Mouse (Mus musculus) v-Abl transformed pro-B cells (cell line): ENCODE measurements around the gene Serpine1.

Experiments used
- in situ Hi-C, 2 experiments: fragments of 400-800 bp; cut with MboI; formaldehyde crosslinking; loops; one replicate each; pipeline ENCODE4 v1.15.1; 2025; ENCODE audit not compliant: unreplicated experiment in 2 of 2

The Serpine1 gene

DNA sequence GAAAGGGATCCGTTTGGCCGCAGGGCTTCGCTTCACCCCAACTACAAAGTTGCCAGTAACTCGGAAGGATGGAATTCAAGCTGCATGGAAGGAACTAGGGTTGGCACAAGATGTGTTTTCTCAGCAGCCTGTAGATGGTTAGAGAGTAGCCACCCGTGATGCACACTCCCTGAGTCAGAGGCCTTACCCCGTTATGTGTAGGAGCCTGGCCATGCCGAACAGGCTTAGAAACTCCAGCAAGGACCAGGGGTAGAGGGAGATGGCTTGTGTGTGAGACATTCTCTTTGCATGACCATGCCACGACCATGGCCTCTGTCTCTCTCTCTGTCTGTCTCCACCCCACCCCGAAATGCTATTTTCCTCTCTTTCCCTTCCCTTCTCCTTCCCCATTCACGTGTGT is 30.0 kb upstream of the Serpine1 start:
- in situ Hi-C loops, result loop anchor here in 1 of 2 experiments (5.0 kb wide), 1 partner anchor 35 kb away; no protein-coding TSS in a partner anchor

GRCm38 (mm10) chr5:137100660-137101059 is 28.6 kb upstream of the Serpine1 start:
- in situ Hi-C loops, result loop anchor here in 1 of 2 experiments (5.0 kb wide), 1 partner anchor 33 kb away; no protein-coding TSS in a partner anchor

- in situ Hi-C loops, result no loop called here
These were observed 26.4 kb upstream of the Serpine1 start for GRCm38 (mm10) chr5:137098418-137098817.

DNA sequence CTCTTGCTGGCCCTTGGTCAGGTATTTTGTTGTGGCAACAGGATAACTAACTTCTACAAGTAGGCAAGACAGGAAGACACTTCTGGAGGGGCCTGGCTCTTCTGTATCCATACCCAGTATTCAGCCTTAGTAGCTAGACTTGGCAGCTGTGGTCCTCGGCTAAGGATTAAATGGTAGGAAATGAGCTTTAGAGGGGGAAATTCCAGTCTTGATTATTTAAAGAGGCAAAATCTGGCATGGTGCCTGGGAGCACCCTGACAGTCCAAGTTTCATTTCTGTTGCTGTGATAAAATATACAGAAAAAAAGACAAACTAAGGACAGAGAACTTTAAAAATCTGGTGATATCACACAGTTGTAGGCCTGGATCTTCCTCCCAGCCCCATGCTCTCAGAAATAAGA is 24.0 kb upstream of the Serpine1 start:
- in situ Hi-C loops, result no loop called here

- in situ Hi-C loops, result no loop called here
These were observed 23.1 kb upstream of the Serpine1 start for GRCm38 (mm10) chr5:137095135-137095534.

DNA sequence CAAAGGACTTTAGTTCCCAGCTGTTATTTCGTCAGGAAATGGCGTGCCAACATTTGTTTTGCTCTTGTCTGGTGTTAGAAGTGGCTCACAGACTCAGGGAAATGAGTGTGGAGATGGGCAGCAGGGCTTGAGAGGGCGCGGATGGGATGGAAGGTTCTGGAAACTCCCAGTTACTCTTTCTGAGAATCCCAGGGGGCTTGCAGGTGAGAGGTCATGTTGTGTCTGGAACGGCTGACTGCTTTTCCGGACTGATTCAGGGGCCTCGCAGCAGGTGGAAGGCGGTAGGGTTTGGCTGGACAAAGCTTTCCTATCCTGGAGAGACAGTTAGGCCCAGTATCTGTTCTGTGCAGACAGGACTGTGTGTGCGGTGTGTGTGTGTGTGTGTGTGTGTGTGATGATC is 21.7 kb upstream of the Serpine1 start:
- in situ Hi-C loops, result no loop called here

DNA sequence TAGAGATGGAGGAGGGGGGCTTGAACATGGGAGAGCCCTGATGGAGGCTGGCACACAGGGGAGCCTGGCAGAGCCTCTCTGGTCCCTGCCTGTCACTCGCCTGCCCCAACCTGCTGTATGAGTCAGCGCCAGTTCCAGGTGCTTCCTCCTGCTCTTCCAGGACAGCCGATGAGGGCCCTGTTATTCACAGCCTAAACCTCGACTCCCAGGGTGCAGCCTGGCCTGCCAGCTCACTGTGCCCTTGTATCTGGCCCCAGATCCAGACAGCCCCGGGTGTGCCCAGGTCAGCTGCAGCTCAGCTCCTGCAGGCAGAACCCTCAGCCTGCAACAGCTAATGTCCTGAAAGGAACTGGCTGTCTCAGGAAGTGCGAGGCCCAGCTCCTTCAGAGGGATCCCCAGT is 19.5 kb upstream of the Serpine1 start:
- in situ Hi-C loops, result no loop called here

DNA sequence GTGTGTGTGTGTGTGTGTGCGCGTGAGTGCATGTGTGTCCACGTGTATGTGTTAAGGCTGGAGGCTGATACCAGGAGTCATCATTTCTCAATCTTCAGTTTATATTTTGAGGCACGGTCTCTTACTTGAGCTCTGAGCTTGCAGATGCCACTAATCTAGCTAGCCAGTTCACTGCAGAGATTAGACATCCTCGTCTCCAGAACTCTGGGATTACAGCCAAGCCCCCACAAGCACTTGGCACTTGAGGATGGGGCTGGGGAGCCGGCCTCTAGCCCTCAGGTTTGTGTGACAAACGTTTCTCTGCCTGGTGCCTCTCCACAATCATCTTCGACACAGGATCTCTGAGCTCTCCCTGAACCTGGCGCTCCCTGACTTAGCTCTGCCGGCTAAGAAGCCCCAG is 18.8 kb upstream of the Serpine1 start:
- in situ Hi-C loops, result no loop called here

DNA sequence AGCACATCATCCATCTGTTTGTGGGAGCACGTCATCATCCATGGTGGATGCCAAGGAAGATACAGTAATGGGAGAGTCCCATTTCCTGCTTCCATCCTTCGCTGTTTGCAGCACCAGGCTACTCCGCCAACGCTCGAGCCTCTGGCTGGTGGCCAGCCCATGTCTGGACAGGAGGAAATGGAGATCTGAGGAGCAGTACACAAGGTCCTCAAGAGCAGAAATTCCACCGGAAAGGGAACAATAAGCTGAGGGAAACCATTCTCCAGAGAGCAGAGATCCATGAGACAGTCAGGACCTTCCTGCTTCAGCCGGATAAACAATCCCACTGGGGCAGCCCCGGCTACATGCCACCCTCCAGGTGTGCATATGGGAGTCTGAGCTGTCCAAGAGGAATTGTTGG is 15.3 kb upstream of the Serpine1 start:
- in situ Hi-C loops, result no loop called here

DNA sequence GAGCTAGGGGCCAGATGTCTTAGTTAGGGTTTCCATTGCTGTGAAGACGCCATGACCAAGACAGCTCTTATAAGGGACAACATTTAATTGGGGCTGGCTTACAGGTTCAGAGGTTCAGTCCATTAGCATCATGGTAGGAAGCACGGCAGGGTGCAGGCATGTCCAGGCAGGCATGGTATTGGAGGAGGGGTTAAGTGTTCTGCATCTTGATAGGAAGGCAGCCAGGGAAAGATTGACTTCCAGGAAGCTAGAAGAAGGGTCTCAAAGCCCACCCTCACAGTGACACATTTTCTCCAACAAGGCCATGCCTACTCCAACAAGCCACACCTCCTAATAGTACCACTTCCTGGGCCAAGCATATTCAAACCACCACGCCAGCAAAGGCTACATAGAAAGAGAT is 13.7 kb upstream of the Serpine1 start:
- in situ Hi-C loops, result no loop called here

GRCm38 (mm10) chr5:137085021-137085420 is 13.0 kb upstream of the Serpine1 start:
- in situ Hi-C loops, result no loop called here

GRCm38 (mm10) chr5:137083051-137083450 is 11.0 kb upstream of the Serpine1 start:
- in situ Hi-C loops, result no loop called here

- in situ Hi-C loops, result no loop called here
These were observed 7.8 kb upstream of the Serpine1 start for GRCm38 (mm10) chr5:137079849-137080248.

GRCm38 (mm10) chr5:137078616-137079015 is 6.5 kb upstream of the Serpine1 start:
- in situ Hi-C loops, result no loop called here

- in situ Hi-C loops, result no loop called here
These were observed 6.0 kb upstream of the Serpine1 start for GRCm38 (mm10) chr5:137078041-137078440.

GRCm38 (mm10) chr5:137077187-137077586 is 5.1 kb upstream of the Serpine1 start:
- in situ Hi-C loops, result no loop called here

DNA sequence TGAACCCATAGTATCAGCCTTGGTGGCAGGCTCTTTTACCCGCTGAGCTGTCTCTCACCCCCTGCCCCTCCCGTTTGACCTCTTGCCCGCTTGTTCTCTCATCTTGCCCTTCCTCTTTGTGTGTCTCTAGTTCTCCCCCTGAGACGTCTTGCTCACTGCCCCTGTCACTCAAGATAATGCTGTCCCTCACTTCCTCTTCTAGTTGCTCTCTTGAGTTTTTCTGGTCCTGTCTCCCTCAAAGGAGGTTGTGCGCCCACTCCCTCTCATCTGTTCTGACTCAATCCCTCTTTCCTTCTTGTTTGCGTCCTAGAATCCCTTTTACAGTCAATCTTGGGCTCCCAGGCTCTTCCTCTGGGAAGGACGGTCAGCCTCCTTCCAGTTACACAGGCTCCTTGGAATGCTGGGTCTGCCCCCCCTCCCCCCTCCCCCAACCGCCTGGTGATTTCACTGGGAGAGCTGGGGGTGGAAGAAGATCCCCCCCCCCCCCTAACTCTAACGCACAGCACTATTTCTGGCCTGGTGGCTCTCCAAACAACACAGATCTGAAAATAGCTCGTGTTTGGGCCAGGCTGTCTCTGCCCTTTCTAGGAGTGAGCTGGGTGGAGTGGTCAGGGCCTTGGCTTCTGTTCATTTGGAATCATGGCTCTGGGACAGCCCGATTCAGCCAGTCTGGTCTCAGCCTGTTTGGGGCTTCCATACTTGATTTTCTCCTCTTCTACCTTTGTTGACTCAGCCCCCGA is 4.3 kb upstream of the Serpine1 start:
- in situ Hi-C loops, result no loop called here

- in situ Hi-C loops, result no loop called here
These were observed 3.7 kb upstream of the Serpine1 start for GRCm38 (mm10) chr5:137075726-137076125.

DNA sequence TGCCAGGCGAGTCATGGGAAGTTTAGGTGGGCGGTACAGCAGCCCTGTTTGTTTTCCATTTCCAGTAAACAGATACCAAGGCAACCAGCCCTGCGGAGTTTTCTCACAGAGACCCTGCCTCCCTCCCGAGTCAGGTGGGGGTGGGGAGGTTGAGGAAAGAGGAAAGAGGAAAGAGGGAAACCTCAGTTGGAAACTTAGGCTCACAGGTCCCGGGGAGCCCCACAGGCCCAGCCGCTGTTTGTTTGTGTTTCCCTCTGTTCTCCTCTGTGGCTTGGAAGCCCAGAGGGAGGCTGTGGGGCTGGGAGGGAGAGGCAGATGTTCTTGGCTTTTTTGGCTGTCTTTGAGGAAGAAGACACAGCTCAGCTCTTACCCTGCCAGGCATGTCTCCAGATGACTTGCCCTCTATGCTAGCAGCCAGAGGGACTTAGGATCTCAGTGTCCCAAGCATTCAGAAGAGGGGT is 2.2 kb upstream of the Serpine1 start:
- in situ Hi-C loops, result no loop called here

DNA sequence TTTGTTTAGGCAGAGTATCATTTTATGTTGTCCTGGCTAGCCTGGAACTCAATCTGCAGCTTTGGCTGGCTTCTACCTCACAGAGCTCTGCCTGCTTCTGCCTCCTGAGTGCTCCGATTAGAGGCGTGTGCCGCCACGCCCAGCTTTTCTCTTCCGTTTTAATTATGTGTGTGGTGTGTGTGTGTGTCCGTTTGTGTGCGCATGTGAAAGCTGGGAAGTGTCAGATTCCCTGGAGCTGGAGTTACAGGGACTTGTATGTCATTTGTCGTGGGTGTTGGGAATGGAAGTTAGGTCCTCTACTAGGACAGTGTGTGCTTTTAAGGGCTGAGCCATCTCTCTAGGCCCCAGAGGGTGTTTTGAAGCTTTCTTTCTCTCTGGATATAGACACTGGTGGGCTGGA is 1.1 kb upstream of the Serpine1 start:
- in situ Hi-C loops, result no loop called here

DNA sequence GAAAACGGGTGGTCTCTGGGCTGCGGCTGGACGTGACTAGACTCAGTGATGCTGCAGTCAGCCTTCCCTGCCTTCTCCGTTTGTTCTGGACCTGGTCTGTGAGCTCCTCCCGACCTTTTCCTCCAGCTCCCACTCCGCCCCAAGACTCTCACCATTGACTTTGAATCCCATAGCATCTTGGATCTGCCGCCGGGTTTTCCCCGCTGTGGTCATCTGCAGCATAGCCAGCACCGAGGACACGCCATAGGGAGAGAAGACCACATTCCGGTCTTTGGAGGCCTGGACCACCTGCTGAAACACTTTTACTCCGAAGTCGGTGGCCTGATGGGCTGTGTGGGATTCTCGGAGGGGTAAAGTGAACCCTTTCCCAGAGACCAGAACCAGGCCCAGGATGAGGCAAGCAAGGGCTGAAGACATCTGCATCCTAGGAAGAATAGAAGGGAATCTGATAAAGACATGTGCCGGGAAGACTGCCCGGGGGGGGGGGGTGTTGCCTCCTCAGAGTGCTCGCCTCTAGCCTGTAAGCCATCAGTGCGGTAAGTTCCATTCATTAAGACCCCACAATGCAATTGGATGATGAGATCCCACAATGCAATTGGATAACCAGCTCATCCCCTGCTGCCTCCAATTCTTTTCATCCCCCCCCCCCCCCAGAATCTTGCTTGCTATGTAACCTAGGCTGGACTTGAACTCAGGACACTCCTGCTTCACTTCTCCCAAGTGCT is 1.0 kb downstream of the Serpine1 start:
- in situ Hi-C loops, result no loop called here

DNA sequence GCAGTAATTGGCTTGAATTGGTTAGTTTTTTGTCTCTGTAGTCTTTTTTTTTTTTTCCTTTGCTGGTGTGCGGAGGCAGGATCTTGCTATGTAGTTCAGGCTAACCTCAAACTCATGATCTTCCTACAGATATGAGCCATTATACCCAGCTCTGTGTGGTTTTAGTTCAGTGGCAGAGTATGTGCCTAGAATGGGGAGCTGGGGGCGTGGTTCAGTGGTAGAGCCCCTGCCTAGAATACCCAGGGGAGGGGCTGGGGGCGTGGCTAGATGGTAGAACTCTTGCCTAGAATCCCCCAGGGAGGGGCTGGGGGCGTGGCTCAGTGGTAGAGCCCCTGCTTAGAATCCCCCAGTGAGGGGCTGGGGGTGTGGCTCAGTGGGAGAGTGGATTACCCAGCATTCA is 3.4 kb downstream of the Serpine1 start:
- in situ Hi-C loops, result loop anchor here in 1 of 2 experiments (5.0 kb wide), 1 partner anchor 34 kb away; no protein-coding TSS in a partner anchor
